Mouse (Mus musculus) intestine, embryonic 16.5 days (tissue): ENCODE results near the gene Eml2. TPM values are rescaled to one million over a fixed set of nuclear protein-coding genes. Genes with fewer than 3 reads are reported as not detected.
A peak's percentile ranks its signal among the peaks of the same experiment; 100 is the strongest.

Experiments used
- ATAC-seq: fragments of 200-750 bp; cut with Nextera tagmentation; 2 replicates; pipeline ENCODE4 v1.8.0; 2017; ENCODE audit warnings: moderate TSS enrichment, moderate library complexity
- H3K27ac ChIP-seq: fragments of 300-500 bp; sonication (generic); 2 replicates; pipeline ENCODE4 v1.5.1; 2014; ENCODE audit warnings: mild to moderate bottlenecking, low read length
- H3K27me3 ChIP-seq: fragments of 300-500 bp; sonication (generic); replicated peaks from 2 replicates; pipeline ENCODE4 v1.6.1; 2014; ENCODE audit warnings: low read length, control low read depth, mixed read lengths; ENCODE audit not compliant: control insufficient read depth, insufficient read depth
- H3K36me3 ChIP-seq: fragments of 300-500 bp; sonication (generic); 2 replicates; pipeline ENCODE4 v1.6.1; 2014; ENCODE audit warnings: low read length, control low read depth; ENCODE audit not compliant: control insufficient read depth, insufficient read depth
- H3K4me1 ChIP-seq: fragments of 300-500 bp; sonication (generic); 2 replicates; pipeline ENCODE4 v1.6.1; 2014; ENCODE audit warnings: low read length, control low read depth, mixed read lengths; ENCODE audit not compliant: control insufficient read depth, insufficient read depth
- H3K4me2 ChIP-seq: fragments of 300-500 bp; sonication (generic); 2 replicates; pipeline ENCODE4 v1.6.1; 2014; ENCODE audit warnings: low read depth, low read length, control low read depth
- H3K4me3 ChIP-seq: fragments of 300-500 bp; sonication (generic); 2 replicates; pipeline ENCODE4 v1.5.1; 2014; ENCODE audit warnings: mild to moderate bottlenecking, low read length
- H3K9ac ChIP-seq: fragments of 300-500 bp; sonication (generic); 2 replicates; pipeline ENCODE4 v1.6.1; 2014; ENCODE audit warnings: low read depth, low read length
- H3K9me3 ChIP-seq: fragments of 300-500 bp; sonication (generic); 2 replicates; pipeline ENCODE4 v1.6.1; 2016; ENCODE audit warnings: low read length, control low read depth; ENCODE audit not compliant: control insufficient read depth
- WGBS: fragments of 180-500 bp; shearing (Covaris S2); extraction: QIAGEN DNeasy Blood & Tissue Kit; methylation state at CpG from one replicate; pipeline ENCODE4 v1.1.7; 2014; 5-methylcytosine and 5-hydroxymethylcytosine counted together
- polyA plus RNA-seq: library from polyadenylated mRNA; unstranded; fragments of >200 nt; fragmentation: Nextera tagmentation; extraction: Ambion mirVana; gene quantifications from 2 replicates; pipeline ENCODE4 v1.2.1, GENCODE M21; 2015

The Eml2 gene
- polyA plus RNA-seq, 1 experiment from 2014 or later = 7.1 TPM

GRCm38 (mm10) chr7:19228793-19229148, 52.5 kb downstream of the Eml2 start:
- H3K4me3 ChIP-seq = peak overlapping the region; percentile 71
- H3K27me3 ChIP-seq = no peaks in the 10 kb centered on the region
- H3K4me1 ChIP-seq = peaks cover 33% of the 10 kb centered on the region
- no peaks in the 10 kb centered on the region for H3K9me3 ChIP-seq
- H3K9ac ChIP-seq = peak overlapping the region; percentile 78
- under 1% methylated on average over 14 of the region's 14 CpGs for WGBS
- peak overlapping the region; percentile 65 for H3K4me2 ChIP-seq
- ATAC-seq = no peak
- H3K27ac ChIP-seq = peak overlapping the region; percentile 86
- H3K36me3 ChIP-seq = no peaks in the 10 kb centered on the region

- WGBS = 26% methylated on average over 5 of the region's 5 CpGs
- H3K9me3 ChIP-seq = no peaks in the 10 kb centered on the region
- peaks cover 33% of the 10 kb centered on the region for H3K4me1 ChIP-seq
- peak overlapping the region; percentile 78 for H3K9ac ChIP-seq
- no peak for ATAC-seq
- H3K27me3 ChIP-seq = no peaks in the 10 kb centered on the region
- peak overlapping the region; percentile 65 for H3K4me2 ChIP-seq
- H3K36me3 ChIP-seq = no peaks in the 10 kb centered on the region
- peak overlapping the region; percentile 71 for H3K4me3 ChIP-seq
- peak overlapping the region; percentile 86 for H3K27ac ChIP-seq
Measured at GRCm38 (mm10) chr7:19229404-19229803, 53.2 kb downstream of the Eml2 start.

DNA sequence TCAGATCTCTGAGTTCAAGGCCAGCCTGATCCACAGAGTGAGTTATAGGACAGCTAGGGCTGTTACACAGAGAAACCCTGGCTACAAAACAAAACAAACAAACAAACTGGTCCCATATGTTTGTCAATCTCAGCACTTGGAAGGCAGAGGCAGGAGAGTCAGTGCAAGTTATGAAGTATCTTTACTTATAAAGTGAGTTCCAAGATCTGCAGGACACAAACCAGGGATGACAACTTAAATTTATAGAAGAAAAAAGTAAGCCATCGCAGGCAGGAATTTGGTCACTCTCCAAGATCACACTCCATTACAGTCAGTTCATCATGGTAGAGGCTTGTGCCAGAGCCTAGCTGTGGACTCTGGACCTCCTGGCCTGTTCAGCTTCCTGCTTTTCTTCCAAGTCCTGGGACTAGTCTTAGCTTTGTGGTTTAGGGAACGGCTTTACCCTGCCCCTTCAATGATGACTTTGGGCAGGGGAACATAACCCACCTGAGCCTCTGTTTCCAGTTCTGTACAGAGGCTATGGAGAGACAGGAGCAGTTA, 53.9 kb downstream of the Eml2 start:
- ATAC-seq = no peak
- WGBS = 79% methylated on average over 2 of the region's 2 CpGs
- peak overlapping the region; percentile 49 for H3K27ac ChIP-seq
- H3K36me3 ChIP-seq = no peaks in the 10 kb centered on the region
- H3K9ac ChIP-seq = peak overlapping the region; percentile 78
- H3K27me3 ChIP-seq = no peaks in the 10 kb centered on the region
- peak overlapping the region; percentile 65 for H3K4me2 ChIP-seq
- no peak overlapping the region for H3K4me3 ChIP-seq
- H3K9me3 ChIP-seq = no peaks in the 10 kb centered on the region
- H3K4me1 ChIP-seq = peaks cover 39% of the 10 kb centered on the region

GRCm38 (mm10) chr7:19230899-19231298, 54.7 kb downstream of the Eml2 start:
- Histone ChIP-seq H3K36me3 (no peaks in the 10 kb centered on the region), H3K27ac (peak overlapping the region; percentile 61; the same call in 1 of the 2 replicates), H3K27me3 (no peaks in the 10 kb centered on the region), H3K4me1 (peaks cover 38% of the 10 kb centered on the region), H3K4me2 (no peak overlapping the region), H3K4me3 (no peak overlapping the region), H3K9ac (no peak overlapping the region), H3K9me3 (no peaks in the 10 kb centered on the region)
- 95% methylated on average over 5 of the region's 5 CpGs for WGBS
- ATAC-seq = no peak

DNA sequence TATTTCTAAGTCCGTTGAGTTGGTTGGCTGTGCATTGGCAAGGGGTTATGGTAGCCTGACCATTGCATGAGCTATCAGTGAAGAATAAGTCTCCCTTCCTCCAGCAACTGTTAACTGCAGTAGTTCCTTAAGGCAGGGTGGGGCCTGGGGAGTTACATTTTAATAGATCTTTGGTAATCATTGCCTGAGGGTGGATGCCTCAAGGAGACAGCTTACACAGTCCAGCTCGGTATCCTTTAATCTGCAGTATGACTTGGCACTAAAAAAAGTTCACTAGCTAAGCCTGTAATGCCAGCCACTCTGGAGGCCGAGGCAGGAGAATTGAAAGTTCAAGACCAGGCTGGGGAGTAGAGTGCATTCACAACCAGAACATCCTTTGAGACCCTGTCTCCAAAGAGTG, 55.6 kb downstream of the Eml2 start:
- Histone ChIP-seq H3K9me3 (no peaks in the 10 kb centered on the region), H3K36me3 (no peaks in the 10 kb centered on the region), H3K4me3 (no peak overlapping the region), H3K4me2 (no peak overlapping the region), H3K27ac (peak overlapping the region; percentile 61), H3K4me1 (peaks cover 43% of the 10 kb centered on the region), H3K9ac (no peak overlapping the region), H3K27me3 (no peaks in the 10 kb centered on the region)
- ATAC-seq = peak; percentile 4; the same call in 1 of the 2 replicates
- WGBS = 74% methylated on average over 3 of the region's 3 CpGs

GRCm38 (mm10) chr7:19234652-19235051, 58.4 kb downstream of the Eml2 start:
- no peak overlapping the region for H3K4me2 ChIP-seq
- H3K36me3 ChIP-seq = no peaks in the 10 kb centered on the region
- no peaks in the 10 kb centered on the region for H3K9me3 ChIP-seq
- no peak overlapping the region for H3K9ac ChIP-seq
- peak overlapping the region; percentile 73 for H3K27ac ChIP-seq
- no peaks in the 10 kb centered on the region for H3K27me3 ChIP-seq
- H3K4me1 ChIP-seq = peaks cover 44% of the 10 kb centered on the region
- ATAC-seq = no peak
- H3K4me3 ChIP-seq = no peak overlapping the region
- WGBS = 81% methylated on average over 5 of the region's 5 CpGs

GRCm38 (mm10) chr7:19235092-19235671, 59.0 kb downstream of the Eml2 start:
- Histone ChIP-seq H3K36me3 (no peaks in the 10 kb centered on the region), H3K27ac (peak overlapping the region; percentile 73), H3K4me3 (no peak overlapping the region), H3K4me1 (peaks cover 42% of the 10 kb centered on the region), H3K9ac (no peak overlapping the region), H3K9me3 (no peaks in the 10 kb centered on the region), H3K4me2 (no peak overlapping the region), H3K27me3 (no peaks in the 10 kb centered on the region)
- peak; percentile 41 for ATAC-seq
- WGBS = 78% methylated on average over 2 of the region's 2 CpGs

- Histone ChIP-seq H3K4me3 (no peak overlapping the region), H3K27ac (peak overlapping the region; percentile 31; the same call in 1 of the 2 replicates), H3K27me3 (no peaks in the 10 kb centered on the region), H3K9me3 (no peaks in the 10 kb centered on the region), H3K36me3 (no peaks in the 10 kb centered on the region), H3K4me2 (no peak overlapping the region), H3K9ac (peak overlapping the region; percentile 37; the same call in 1 of the 2 replicates), H3K4me1 (peaks cover 41% of the 10 kb centered on the region)
- no peak for ATAC-seq
- WGBS = 67% methylated on average over 2 of the region's 2 CpGs
Measured at GRCm38 (mm10) chr7:19236411-19236810, 60.2 kb downstream of the Eml2 start.

- Histone ChIP-seq H3K36me3 (no peaks in the 10 kb centered on the region), H3K9me3 (no peaks in the 10 kb centered on the region), H3K4me3 (no peak overlapping the region), H3K4me2 (no peak overlapping the region), H3K4me1 (peaks cover 31% of the 10 kb centered on the region), H3K27ac (no peak overlapping the region), H3K27me3 (no peaks in the 10 kb centered on the region), H3K9ac (no peak overlapping the region)
- 96% methylated on average over 4 of the region's 4 CpGs for WGBS
- no peak for ATAC-seq
Measured at GRCm38 (mm10) chr7:19238344-19238743, 62.1 kb downstream of the Eml2 start.

GRCm38 (mm10) chr7:19239423-19239822, 63.2 kb downstream of the Eml2 start:
- H3K27ac ChIP-seq = peak overlapping the region; percentile 62
- WGBS = 0% methylated on average over 1 of the region's 1 CpGs
- peaks cover 31% of the 10 kb centered on the region for H3K4me1 ChIP-seq
- H3K36me3 ChIP-seq = no peaks in the 10 kb centered on the region
- no peak overlapping the region for H3K9ac ChIP-seq
- no peaks in the 10 kb centered on the region for H3K27me3 ChIP-seq
- ATAC-seq = peak; percentile 87
- no peaks in the 10 kb centered on the region for H3K9me3 ChIP-seq
- H3K4me2 ChIP-seq = no peak overlapping the region
- no peak overlapping the region for H3K4me3 ChIP-seq
